Mouse (Mus musculus) cerebellum, adult 2 months (tissue): Measurements from ENCODE around the gene 1810013L24Rik.

Source experiments
- CTCF ChIP-seq: fragments of 200-500 bp; IDR thresholded peaks from 2 replicates; pipeline ENCODE4 v1.5.1; 2011; ENCODE audit warnings: low read depth, mild to moderate bottlenecking, control low read depth, low read length, moderate library complexity, borderline replicate concordance; ENCODE audit not compliant: insufficient read depth
- POLR2A ChIP-seq: fragments of 200-500 bp; IDR thresholded peaks from 2 replicates; pipeline ENCODE4 v1.6.1; 2011; ENCODE audit warnings: low read length, control low read depth, borderline replicate concordance; ENCODE audit not compliant: insufficient read depth

DNA sequence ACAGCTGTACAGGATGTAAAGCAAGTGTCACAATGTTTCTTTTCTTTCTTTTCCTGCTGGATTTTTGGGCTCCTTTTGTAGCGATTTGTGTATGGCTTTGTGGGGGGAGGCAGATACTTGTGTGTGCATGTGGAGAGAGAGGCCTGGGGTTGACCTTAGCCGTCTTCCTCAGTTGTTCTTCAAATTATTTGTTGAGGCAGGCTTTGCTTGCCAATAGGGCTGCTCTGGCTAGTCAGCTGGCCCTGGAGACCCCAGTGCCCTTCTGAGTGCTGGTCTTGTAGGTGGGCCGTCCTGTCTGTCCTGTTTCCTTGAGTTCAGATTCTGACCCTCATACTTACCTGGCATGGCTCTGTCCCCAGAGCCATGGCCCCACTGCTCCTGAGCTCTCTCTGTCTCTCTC, 42.6 kb downstream of the 1810013L24Rik start:
- TF ChIP-seq POLR2A (no peak), CTCF (no peak)
